Mouse (Mus musculus) hindbrain, embryonic 11.5 days (tissue): ENCODE data around the gene Slc25a42. TPM values are rescaled to one million over a fixed set of nuclear protein-coding genes. Genes with fewer than 3 reads are reported as not detected.

Experiments used
- ATAC-seq: fragments of 200-750 bp; cut with Nextera tagmentation; 2 replicates; pipeline ENCODE4 v1.8.0; 2017; ENCODE audit warnings: mild to moderate bottlenecking, moderate TSS enrichment, moderate library complexity; ENCODE audit not compliant: low FRiP score
- DNase-seq: peaks from one replicate; pipeline ENCODE4 v3.0.0-alpha.2; 2015; ENCODE audit warnings: low spot score
- H3K27ac ChIP-seq: fragments of 300-500 bp; sonication (generic); 2 replicates; pipeline ENCODE4 v1.5.1; 2014; ENCODE audit warnings: mild to moderate bottlenecking, low read depth, low read length
- H3K27me3 ChIP-seq: fragments of 300-500 bp; sonication (generic); 2 replicates; pipeline ENCODE4 v1.6.1; 2014; ENCODE audit warnings: mild to moderate bottlenecking, low read length, moderate library complexity, mixed read lengths; ENCODE audit not compliant: control insufficient read depth, insufficient read depth
- H3K36me3 ChIP-seq: fragments of 300-500 bp; sonication (generic); 2 replicates; pipeline ENCODE4 v1.6.1; 2014; ENCODE audit warnings: mild to moderate bottlenecking, low read length, moderate library complexity, mixed read lengths; ENCODE audit not compliant: control insufficient read depth, insufficient read depth
- H3K4me1 ChIP-seq: fragments of 300-500 bp; sonication (generic); replicated peaks from 2 replicates; pipeline ENCODE4 v1.6.1; 2014; ENCODE audit warnings: low read length, mixed read lengths; ENCODE audit not compliant: control insufficient read depth, insufficient read depth
- H3K4me2 ChIP-seq: fragments of 300-500 bp; sonication (generic); replicated peaks from 2 replicates; pipeline ENCODE4 v1.6.1; 2014; ENCODE audit warnings: mild to moderate bottlenecking, low read depth, low read length
- H3K4me3 ChIP-seq: fragments of 300-500 bp; sonication (generic); 2 replicates; pipeline ENCODE4 v1.5.1; 2014; ENCODE audit warnings: low read depth, low read length
- H3K9ac ChIP-seq: fragments of 300-500 bp; sonication (generic); 2 replicates; pipeline ENCODE4 v1.6.1; 2014; ENCODE audit warnings: low read depth, low read length
- H3K9me3 ChIP-seq: fragments of 300-500 bp; sonication (generic); 2 replicates; pipeline ENCODE4 v1.6.1; 2016; ENCODE audit warnings: low read length; ENCODE audit not compliant: control insufficient read depth
- WGBS: fragments of 180-500 bp; shearing (Covaris S2); extraction: QIAGEN DNeasy Blood & Tissue Kit; methylation state at CpG from one replicate; pipeline ENCODE4 v1.1.7; 2014; 5-methylcytosine and 5-hydroxymethylcytosine counted together
- polyA plus RNA-seq: library from polyadenylated mRNA; unstranded; fragments of >200 nt; fragmentation: Nextera tagmentation; extraction: Ambion mirVana; gene quantifications from 2 replicates; pipeline ENCODE4 v1.2.1, GENCODE M21; 2014

Gene Slc25a42
- polyA plus RNA-seq, 1 experiment from 2014 or later = 2.0 TPM

GRCm38 (mm10) chr8:70158069-70158853 lies 53.8 kb downstream of the Slc25a42 start:
- ATAC-seq (peak; percentile 95), DNase-seq (peak; percentile 93)
- peak overlapping the region; percentile 58 for H3K9ac ChIP-seq
- no peaks in the 10 kb centered on the region for H3K36me3 ChIP-seq
- H3K9me3 ChIP-seq = no peaks in the 10 kb centered on the region
- H3K4me3 ChIP-seq = peak overlapping the region; percentile 47
- peak overlapping the region; percentile 74 for H3K4me2 ChIP-seq
- peak overlapping the region; percentile 39 for H3K27ac ChIP-seq
- H3K4me1 ChIP-seq = no peaks in the 10 kb centered on the region
- 15% methylated on average over 33 of the region's 40 CpGs for WGBS
- no peaks in the 10 kb centered on the region for H3K27me3 ChIP-seq

GRCm38 (mm10) chr8:70157240-70157800 lies 54.8 kb downstream of the Slc25a42 start:
- Histone ChIP-seq H3K4me2 (no peak overlapping the region), H3K9me3 (no peaks in the 10 kb centered on the region), H3K4me1 (no peaks in the 10 kb centered on the region), H3K36me3 (no peaks in the 10 kb centered on the region), H3K9ac (no peak overlapping the region), H3K4me3 (no peak overlapping the region), H3K27ac (no peak overlapping the region), H3K27me3 (no peaks in the 10 kb centered on the region)
- ATAC-seq (no peak), DNase-seq (no peak)
- 93% methylated on average over 1 of the region's 1 CpGs for WGBS

GRCm38 (mm10) chr8:70152537-70153257 lies 59.4 kb downstream of the Slc25a42 start:
- Histone ChIP-seq H3K4me1 (no peaks in the 10 kb centered on the region), H3K36me3 (no peaks in the 10 kb centered on the region), H3K9ac (no peak overlapping the region), H3K4me3 (no peak overlapping the region), H3K4me2 (peak overlapping the region; percentile 15; the same call in 1 of the 2 replicates), H3K27me3 (no peaks in the 10 kb centered on the region), H3K27ac (no peak overlapping the region), H3K9me3 (no peaks in the 10 kb centered on the region)
- DNase-seq = peak; percentile 82
- WGBS = 11% methylated on average over 22 of the region's 22 CpGs
- ATAC-seq = peak; percentile 93

GRCm38 (mm10) chr8:70150158-70150557 lies 61.9 kb downstream of the Slc25a42 start:
- WGBS = 20% methylated on average over 13 of the region's 13 CpGs
- no peaks in the 10 kb centered on the region for H3K4me1 ChIP-seq
- no peaks in the 10 kb centered on the region for H3K27me3 ChIP-seq
- DNase-seq = no peak
- no peaks in the 10 kb centered on the region for H3K9me3 ChIP-seq
- no peak for ATAC-seq
- no peak overlapping the region for H3K4me3 ChIP-seq
- no peak overlapping the region for H3K27ac ChIP-seq
- H3K36me3 ChIP-seq = no peaks in the 10 kb centered on the region
- peak overlapping the region; percentile 15; the same call in 1 of the 2 replicates for H3K9ac ChIP-seq
- no peak overlapping the region for H3K4me2 ChIP-seq

- Histone ChIP-seq H3K27me3 (no peaks in the 10 kb centered on the region), H3K9me3 (no peaks in the 10 kb centered on the region), H3K36me3 (no peaks in the 10 kb centered on the region), H3K9ac (no peak overlapping the region), H3K27ac (no peak overlapping the region), H3K4me2 (no peak overlapping the region), H3K4me1 (no peaks in the 10 kb centered on the region), H3K4me3 (no peak overlapping the region)
- ATAC-seq (no peak), DNase-seq (no peak)
- 86% methylated on average over 7 of the region's 7 CpGs for WGBS
Measured at GRCm38 (mm10) chr8:70147678-70148607, 64.2 kb downstream of the Slc25a42 start.

GRCm38 (mm10) chr8:70139981-70140380 lies 72.1 kb downstream of the Slc25a42 start:
- peak overlapping the region; percentile 79 for H3K4me3 ChIP-seq
- ATAC-seq = no peak
- H3K36me3 ChIP-seq = 0 out of 2 replicates have a peak, but pooled peaks cover 2% of the 10 kb centered on the region
- WGBS = 19% methylated on average over 9 of the region's 9 CpGs
- H3K4me1 ChIP-seq = peaks cover 8% of the 10 kb centered on the region; the same call in 1 of the 2 replicates
- H3K27me3 ChIP-seq = no peaks in the 10 kb centered on the region
- H3K4me2 ChIP-seq = peak overlapping the region; percentile 73
- no peak for DNase-seq
- no peaks in the 10 kb centered on the region for H3K9me3 ChIP-seq
- peak overlapping the region; percentile 61; the same call in 1 of the 2 replicates for H3K27ac ChIP-seq
- peak overlapping the region; percentile 77 for H3K9ac ChIP-seq

GRCm38 (mm10) chr8:70139026-70139857 lies 72.9 kb downstream of the Slc25a42 start, which contains the start of the genes Rfxank, Borcs8 and Mef2b:
Rfxank (minus strand) TSS chr8:70139154.
Borcs8 (plus strand) TSS chr8:70139499.
Mef2b (plus strand) TSS chr8:70139711.
- DNase-seq = peak; percentile 100
- Histone ChIP-seq H3K27me3 (no peaks in the 10 kb centered on the region), H3K27ac (peak within 1 kb of the TSS; percentile 61), H3K9me3 (no peaks in the 10 kb centered on the region), H3K4me1 (peaks cover 8% of the 10 kb centered on the region; the same call in 1 of the 2 replicates), H3K36me3 (0 out of 2 replicates have a peak, but pooled peaks cover 6% of the 10 kb centered on the region), H3K4me3 (peak within 1 kb of the TSS; percentile 79), H3K4me2 (peak within 1 kb of the TSS; percentile 73), H3K9ac (peak within 1 kb of the TSS; percentile 77)
- peak; percentile 97 for ATAC-seq
- under 1% methylated on average over 46 of the region's 46 CpGs for WGBS
